ENCODE assay signal across 8 mouse cellular contexts in genomic region chr7:80371041-80371751, GRCm38 (mm10). TPM values are rescaled to one million over a fixed set of nuclear protein-coding genes. Genes with fewer than 3 reads are reported as not detected.
A peak's percentile ranks its signal among the peaks of the same experiment; 100 is the strongest.
DNase-seq lines count a peak whose midpoint lies in the region; ATAC-seq and TF ChIP-seq lines count a peak whose summit lies in the region.

TSS of gene Man2a2 (minus strand) at chr7:80371375.

- peak within 1 kb of the TSS; percentile 97 for H3K9ac ChIP-seq in hindbrain, embryonic 16.5 days (ENCODE audit: low read depth, low read length)

- H3K27me3 ChIP-seq in hindbrain, embryonic 16.5 days (replicated peaks; ENCODE audit: control insufficient read depth, insufficient read depth, low read length), result no peaks in the 10 kb centered on the region

- peak within 1 kb of the TSS; percentile 89 for H3K27ac ChIP-seq in hindbrain, embryonic 16.5 days (ENCODE audit: low read depth, low read length)
- H3K27ac ChIP-seq in left cerebral cortex, adult 2 months, result peak within 1 kb of the TSS; percentile 95
- H3K27ac ChIP-seq in macrophage, result peak within 1 kb of the TSS; percentile 80

- peak within 1 kb of the TSS; percentile 80 for H3K4me2 ChIP-seq in hindbrain, embryonic 16.5 days (ENCODE audit: low read length)

- H3K36me3 ChIP-seq in hindbrain, embryonic 16.5 days (ENCODE audit: control insufficient read depth, insufficient read depth, low read length), result peaks cover 24% of the 10 kb centered on the region
- H3K36me3 ChIP-seq in macrophage (ENCODE audit: inconsistent target), result peaks cover 22% of the 10 kb centered on the region

- peak; percentile 74 for TF ChIP-seq CTCF in left cerebral cortex, adult 2 months (IDR thresholded peaks at IDR 0.05)

- peak; percentile 80 for ATAC-seq in hindbrain, embryonic 16.5 days

- intact Hi-C loops in left cerebral cortex, adult 2 months (cut with DNase I), result loop anchor here (2.0 to 10.0 kb wide), 2 partner anchors 30 to 226 kb away; partner anchors contain the start of gene Unc45a

- under 1% methylated on average over 52 of the region's 86 CpGs for WGBS in hindbrain, embryonic 16.5 days
- 2% methylated on average over 77 of the region's 86 CpGs for WGBS in macrophage (ENCODE audit: missing documents)

- peaks cover 16% of the 10 kb centered on the region for H3K4me1 ChIP-seq in hindbrain, embryonic 16.5 days (ENCODE audit: control insufficient read depth, insufficient read depth, low read depth, low read length)

- H3K4me3 ChIP-seq in hindbrain, embryonic 16.5 days (ENCODE audit: low read length), result peak within 1 kb of the TSS; percentile 89
- peak within 1 kb of the TSS; percentile 85 for H3K4me3 ChIP-seq in left cerebral cortex, adult 2 months
- peak within 1 kb of the TSS; percentile 45 for H3K4me3 ChIP-seq in macrophage (ENCODE audit: inconsistent target)

- peak; percentile 88 for DNase-seq in NIH3T3 (ENCODE audit: low read depth)
- DNase-seq in cerebellum, postnatal 14 days, result peak; percentile 77 to 82
- peak; percentile 62 to 72 for DNase-seq in gastrocnemius, adult 8-10 months (ENCODE audit: low spot score in 2 of 2)
- DNase-seq in left cerebral cortex, adult 2 months (ENCODE audit: extremely low spot score in 1 of 2, low spot score in 2 of 2), result peak; percentile 80 to 84
- peak; percentile 68 for DNase-seq in retina, postnatal 7 days (ENCODE audit: low read depth, low spot score)
- peak; percentile 62 for DNase-seq in urinary bladder, adult 2 months (ENCODE audit: low spot score)

- no peaks in the 10 kb centered on the region for H3K79me2 ChIP-seq in macrophage (ENCODE audit: inconsistent target)

- no peaks in the 10 kb centered on the region for H3K9me3 ChIP-seq in hindbrain, embryonic 16.5 days (ENCODE audit: control insufficient read depth, low read length)

RNA-seq across cellular contexts. Expression of gene Man2a2, which starts in this region (rescaled TPM):
- total RNA-seq in gastrocnemius, adult 8-10 months (2022), result 100 to 1,000 TPM; 139 to 171 (median 148) TPM
- 20.7 and 24.4 TPM in 2 replicates for polyA plus RNA-seq in hindbrain, embryonic 16.5 days (2015; fragmentation: Nextera tagmentation; extraction: Ambion mirVana)
- 100 to 1,000 TPM; 152 to 157 TPM for total RNA-seq in left cerebral cortex, adult 2 months (2021)
- 100 to 1,000 TPM in 16 of 26 experiments, 10 to 100 TPM in 10; 16.5 to 452 (median 118) TPM for total RNA-seq in macrophage (2018; cell fraction: chromatin; rRNA removed)
- 10 to 100 TPM; 10.2 to 96.2 (median 35.6) TPM for total RNA-seq in macrophage (2018; cell fraction: cytosol; rRNA removed)
- total RNA-seq in macrophage (2018; cell fraction: nucleus; rRNA removed), result 100 to 1,000 TPM in 9 of 26 experiments, 10 to 100 TPM in 17; 18.0 to 266 (median 60.2) TPM
- polyA plus RNA-seq in macrophage (2018), result 15.9 to 83.7 TPM (median 73.2 TPM) in 3 replicates
- 37.1 and 49.6 TPM in 2 replicates for polyA plus RNA-seq in urinary bladder, adult 2 months (2012; rRNA removed)

Comparison
In these comparisons a context has a peak if more than half of its experiments do, and no peak if none do; other contexts are left out.
1. Peak in every context shown above with its lines: DNase-seq, ATAC-seq, H3K4me3 ChIP-seq and H3K27ac ChIP-seq.